Mouse (Mus musculus) heart, postnatal 0 days (tissue): Measurements from ENCODE around the gene Mphosph9.

ENCODE experiments used
- CTCF ChIP-seq: IDR thresholded peaks from 2 replicates; pipeline ENCODE4 v1.5.1; 2016; ENCODE audit warnings: antibody characterized with exemption, control low read depth, low read depth
- EP300 ChIP-seq: IDR thresholded peaks from 2 replicates; pipeline ENCODE4 v1.6.1; 2016; ENCODE audit warnings: antibody characterized with exemption, low read depth

GRCm38 (mm10) chr5:124326829-124327228 is 943 bp downstream of the Mphosph9 start:
- TF ChIP-seq CTCF (no peak), EP300 (no peak)
